13 mouse cellular contexts compared by ENCODE assay signal in genomic region chr8:123482627-123483026, GRCm38 (mm10). TPM values are rescaled to one million over a fixed set of nuclear protein-coding genes. Genes with fewer than 3 reads are reported as not detected.
DNase-seq lines count a peak whose midpoint lies in the region; ATAC-seq and TF ChIP-seq lines count a peak whose summit lies in the region.
"Had no signal": no experiment of that assay in that cellular context is flagged by ENCODE, and none has a peak within 500 bp of the region (broad histone marks: within the 10 kb centered on the region; RNA-seq: fewer than 3 reads in every experiment).

No protein-coding gene starts in this region.

- peaks cover 14% of the 10 kb centered on the region for H3K4me1 ChIP-seq in E14TG2a.4 (replicated peaks; ENCODE audit: low read depth, low read length)

- H3K36me3 ChIP-seq in E14TG2a.4 (ENCODE audit: insufficient read depth, low read length) = peaks cover 74% of the 10 kb centered on the region

- no peak for ATAC-seq in CD4-positive, CD25-positive, alpha-beta regulatory T cell, adult 4 months

- DNase-seq in CD4-positive, CD25-positive, alpha-beta regulatory T cell, adult 2 months (ENCODE audit: low read depth, low spot score) = peak; percentile 24
- peak; percentile 5 to 33 for DNase-seq in kidney, postnatal 36 days
- no peak for DNase-seq in kidney, adult 9 months
- DNase-seq in induced T-regulatory cell, adult 2 months (ENCODE audit: low read depth) = peak; percentile 14
- no peak for DNase-seq in spleen, postnatal 14 days (ENCODE audit: low spot score in 2 of 2)
- no peak for DNase-seq in gastrocnemius, postnatal 25 days
- DNase-seq: heart, postnatal 4 days; right cerebral cortex, postnatal 4 days had no signal

- H3K4me3 ChIP-seq in E14TG2a.4 (replicated peaks; ENCODE audit: low read length) = no peak overlapping the region
- H3K4me3 ChIP-seq: limb, embryonic 12.5 days; neural tube, embryonic 13.5 days had no signal

- H3K27me3 ChIP-seq in E14TG2a.4 (ENCODE audit: insufficient read depth, low read length) = no peaks in the 10 kb centered on the region
- H3K27me3 ChIP-seq: limb, embryonic 12.5 days; neural tube, embryonic 13.5 days had no signal

- TF ChIP-seq CTCF in E14TG2a.4 (conservative IDR thresholded peaks at IDR 0.05; ENCODE audit: low read length) = peak; percentile 21

- no peaks in the 10 kb centered on the region for H3K9me3 ChIP-seq in E14TG2a.4 (ENCODE audit: low read length)
- H3K9me3 ChIP-seq: limb, embryonic 12.5 days; neural tube, embryonic 13.5 days had no signal

RNA-seq across cellular contexts. Expression of gene Afg3l1, which starts 4.9 kb away (rescaled TPM):
- 10 to 100 TPM; 33.8 to 37.5 TPM for polyA plus RNA-seq in CD4-positive, CD25-positive, alpha-beta regulatory T cell, adult 4 months (2017; shearing (Covaris generic))
- 10 to 100 TPM; 37.9 to 39.8 TPM for total RNA-seq in gastrocnemius, postnatal 25 days (2021)

RNA-seq across cellular contexts. Expression of gene Dbndd1, which starts 32.6 kb away (rescaled TPM):
- polyA plus RNA-seq in CD4-positive, CD25-positive, alpha-beta regulatory T cell, adult 4 months (2017; shearing (Covaris generic)) = under 1 TPM; 0.55 to 0.58 TPM
- not detected for total RNA-seq in gastrocnemius, postnatal 25 days (2021)
- total RNA-seq: granulocyte monocyte progenitor cell, adult 5-6 weeks; heart, postnatal 4 days had no signal

RNA-seq across cellular contexts. Expression of gene Gas8, which starts 36.0 kb away (rescaled TPM):
- 1 to 10 TPM; 6.5 to 7.4 TPM for polyA plus RNA-seq in CD4-positive, CD25-positive, alpha-beta regulatory T cell, adult 4 months (2017; shearing (Covaris generic))
- total RNA-seq in gastrocnemius, postnatal 25 days (2021) = 1 to 10 TPM; 3.5 to 4.0 TPM

RNA-seq across cellular contexts. Expression of gene Def8, which starts 59.3 kb away (rescaled TPM):
- polyA plus RNA-seq in CD4-positive, CD25-positive, alpha-beta regulatory T cell, adult 4 months (2017; shearing (Covaris generic)) = 10 to 100 TPM in 1 of 2 experiments, 1 to 10 TPM in 1; 6.9 to 14.2 TPM
- 10 to 100 TPM; 37.8 to 38.2 TPM for total RNA-seq in gastrocnemius, postnatal 25 days (2021)

Comparison
In these comparisons a context has a peak if more than half of its experiments do, and no peak if none do; other contexts are left out.
1. DNase-seq: peak in CD4-positive, CD25-positive, alpha-beta regulatory T cell, adult 2 months (single experiment), kidney, postnatal 36 days (2 of 2) and induced T-regulatory cell, adult 2 months (single experiment); none in kidney, adult 9 months (single experiment), spleen, postnatal 14 days (0 of 2) and gastrocnemius, postnatal 25 days (single experiment).